13 mouse cellular contexts compared by ENCODE assay signal in genomic region chr12:58947879-58948278, GRCm38 (mm10).
"Had no signal": no experiment of that assay in that cellular context is flagged by ENCODE, and none has a peak within 500 bp of the region (broad histone marks: within the 10 kb centered on the region; RNA-seq: fewer than 3 reads in every experiment).

No protein-coding gene starts in this region.

- H3K9me3 ChIP-seq: limb, embryonic 12.5 days; limb, embryonic 15.5 days; midbrain, embryonic 12.5 days; midbrain, embryonic 15.5 days; neural tube, embryonic 12.5 days; neural tube, embryonic 15.5 days had no signal

- H3K36me3 ChIP-seq: limb, embryonic 12.5 days; limb, embryonic 15.5 days; midbrain, embryonic 12.5 days; midbrain, embryonic 15.5 days; neural tube, embryonic 12.5 days; neural tube, embryonic 15.5 days had no signal

- H3K4me2 ChIP-seq: limb, embryonic 12.5 days; liver, embryonic 11.5 days; lung, embryonic 14.5 days; midbrain, embryonic 12.5 days; midbrain, embryonic 15.5 days; neural tube, embryonic 12.5 days; neural tube, embryonic 15.5 days had no signal

- ATAC-seq: liver, postnatal 0 days; lung, postnatal 0 days; midbrain, embryonic 15.5 days had no signal

- H3K4me3 ChIP-seq: limb, embryonic 12.5 days; limb, embryonic 15.5 days; midbrain, embryonic 12.5 days; midbrain, embryonic 15.5 days; neural tube, embryonic 12.5 days; neural tube, embryonic 15.5 days had no signal

- H3K4me1 ChIP-seq: limb, embryonic 12.5 days; limb, embryonic 15.5 days; midbrain, embryonic 12.5 days; midbrain, embryonic 15.5 days; neural tube, embryonic 12.5 days; neural tube, embryonic 15.5 days had no signal

- H3K27me3 ChIP-seq: limb, embryonic 12.5 days; limb, embryonic 15.5 days; midbrain, embryonic 12.5 days; midbrain, embryonic 15.5 days; neural tube, embryonic 12.5 days; neural tube, embryonic 15.5 days had no signal

- H3K9ac ChIP-seq: limb, embryonic 12.5 days; limb, embryonic 15.5 days; liver, embryonic 14.5 days; liver, postnatal 0 days; lung, embryonic 14.5 days; midbrain, embryonic 12.5 days; midbrain, embryonic 15.5 days; neural tube, embryonic 12.5 days; neural tube, embryonic 15.5 days had no signal

- H3K27ac ChIP-seq: limb, embryonic 12.5 days; limb, embryonic 15.5 days; liver, embryonic 14.5 days; macrophage; midbrain, embryonic 12.5 days; midbrain, embryonic 15.5 days; neural tube, embryonic 12.5 days; neural tube, embryonic 15.5 days; stomach, postnatal 0 days had no signal
